Mouse (Mus musculus) liver (tissue): ENCODE results near the gene Ghrhr.

Experiments used
- DNase-seq: peaks from one replicate; pipeline ENCODE4 v3.0.0-alpha.2; 2020; ENCODE audit warnings: mixed read lengths

Ghrhr gene

DNA sequence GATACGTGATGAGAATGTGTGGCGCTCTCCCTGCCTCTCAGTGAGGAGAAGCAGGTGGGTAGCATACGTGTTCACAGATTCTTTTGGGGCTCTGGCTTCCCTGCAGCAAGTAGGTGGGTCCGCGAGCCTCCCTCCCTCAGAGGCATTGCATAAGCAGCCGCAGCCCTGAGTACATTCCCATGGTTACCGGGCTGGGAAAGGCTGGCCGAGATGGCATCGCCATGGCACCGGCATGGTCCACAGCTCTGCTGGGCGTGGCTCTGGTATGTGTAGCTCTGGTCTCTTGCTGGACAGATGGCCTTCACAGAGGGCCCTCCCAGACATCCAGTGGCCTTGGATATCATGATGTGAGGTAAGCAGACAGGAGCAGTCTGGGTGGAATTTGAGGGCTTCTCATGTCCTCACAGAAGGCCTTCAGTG lies 20.5 kb downstream of the Ghrhr start:
- DNase-seq = no peak

DNA sequence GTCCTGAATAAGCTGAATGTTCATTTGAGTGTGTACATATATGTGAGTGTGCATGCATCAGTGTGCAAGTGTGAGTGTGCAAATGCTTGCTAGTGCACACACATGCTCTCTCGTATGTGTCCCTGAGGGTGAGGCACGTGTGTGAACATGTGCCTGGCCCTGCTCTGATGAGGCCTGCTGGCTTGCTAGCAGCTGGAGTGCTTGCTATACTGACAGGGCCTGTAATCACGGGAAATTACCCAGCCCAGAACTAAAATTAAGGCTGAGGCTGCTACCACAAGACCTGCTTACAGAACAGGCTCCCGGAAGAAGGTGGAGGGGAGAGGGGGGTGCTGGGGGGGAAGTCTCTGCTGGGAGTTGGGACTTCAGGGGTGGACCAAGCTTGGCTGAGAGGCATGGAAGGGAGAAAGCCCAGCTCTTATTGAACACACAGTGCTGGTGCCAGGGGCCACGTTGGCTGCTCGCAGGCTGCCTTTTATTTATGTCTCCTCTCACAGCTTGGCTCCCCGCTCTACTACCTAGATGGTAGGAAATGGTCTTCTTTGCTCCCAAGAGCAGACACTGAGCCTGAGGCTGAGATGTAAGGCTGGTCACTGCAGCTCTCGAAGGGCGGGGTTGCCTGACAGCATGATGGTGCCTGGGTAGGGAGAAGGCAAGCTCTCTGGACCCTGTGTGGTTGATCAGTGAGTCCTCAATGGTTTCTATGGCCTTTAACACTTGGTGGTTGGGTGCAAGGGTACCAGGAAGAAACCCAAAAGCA lies 23.0 kb downstream of the Ghrhr start:
- no peak for DNase-seq

DNA sequence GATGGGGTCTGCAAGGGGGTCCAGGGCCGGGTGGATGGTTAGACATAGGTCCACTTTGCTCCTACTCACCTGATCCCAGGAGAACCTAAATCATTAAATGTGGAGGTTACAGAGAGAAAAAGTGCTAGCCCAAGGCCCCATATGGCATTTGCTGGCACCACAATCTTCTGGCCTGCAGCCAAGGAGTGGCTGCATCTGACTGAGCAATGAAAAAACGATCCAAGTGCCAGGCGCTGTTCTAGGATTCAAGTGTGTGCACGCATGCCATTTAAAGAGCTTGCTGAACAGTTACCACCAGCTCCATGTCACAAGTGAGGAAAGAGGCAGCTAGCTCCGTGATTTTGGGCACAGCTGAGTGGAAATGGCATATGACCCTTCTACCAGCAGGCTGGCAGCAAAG lies 23.8 kb downstream of the Ghrhr start:
- DNase-seq = no peak

DNA sequence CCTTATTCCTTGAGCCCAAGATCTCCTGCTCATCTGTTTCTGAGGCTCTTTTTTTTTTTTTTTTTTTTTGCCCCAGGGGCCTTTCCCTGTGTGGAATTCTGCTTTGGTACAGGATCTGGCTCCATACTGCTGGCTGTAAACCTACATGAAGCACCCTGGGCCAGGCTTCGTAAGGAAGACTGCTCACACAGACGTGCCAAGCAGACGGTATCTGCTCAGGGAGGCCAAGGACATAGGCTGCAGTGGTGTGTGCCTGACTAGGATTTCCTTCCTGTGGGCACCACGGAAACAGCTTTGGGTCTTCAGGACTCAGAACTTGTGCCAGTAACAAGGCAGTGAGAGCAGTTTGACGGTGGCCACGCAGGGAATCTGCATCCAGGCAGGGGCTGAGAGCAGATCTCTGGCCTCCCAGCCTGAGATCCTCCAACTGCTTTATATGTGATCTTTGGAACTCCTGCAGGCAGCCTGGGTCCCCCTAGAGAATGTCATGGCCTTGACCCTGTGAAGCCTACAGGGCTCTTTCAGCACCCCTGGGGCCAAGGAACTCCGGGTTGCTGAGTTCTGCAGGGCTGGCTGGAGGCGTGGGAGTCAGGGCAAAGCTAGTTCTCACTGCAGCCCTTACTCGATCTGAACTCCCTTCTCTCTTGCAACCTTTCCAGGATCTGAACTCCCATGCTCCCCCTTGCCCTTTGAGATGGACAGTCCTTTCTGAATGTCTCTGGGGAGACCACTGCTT lies 26.1 kb downstream of the Ghrhr start:
- DNase-seq = no peak

DNA sequence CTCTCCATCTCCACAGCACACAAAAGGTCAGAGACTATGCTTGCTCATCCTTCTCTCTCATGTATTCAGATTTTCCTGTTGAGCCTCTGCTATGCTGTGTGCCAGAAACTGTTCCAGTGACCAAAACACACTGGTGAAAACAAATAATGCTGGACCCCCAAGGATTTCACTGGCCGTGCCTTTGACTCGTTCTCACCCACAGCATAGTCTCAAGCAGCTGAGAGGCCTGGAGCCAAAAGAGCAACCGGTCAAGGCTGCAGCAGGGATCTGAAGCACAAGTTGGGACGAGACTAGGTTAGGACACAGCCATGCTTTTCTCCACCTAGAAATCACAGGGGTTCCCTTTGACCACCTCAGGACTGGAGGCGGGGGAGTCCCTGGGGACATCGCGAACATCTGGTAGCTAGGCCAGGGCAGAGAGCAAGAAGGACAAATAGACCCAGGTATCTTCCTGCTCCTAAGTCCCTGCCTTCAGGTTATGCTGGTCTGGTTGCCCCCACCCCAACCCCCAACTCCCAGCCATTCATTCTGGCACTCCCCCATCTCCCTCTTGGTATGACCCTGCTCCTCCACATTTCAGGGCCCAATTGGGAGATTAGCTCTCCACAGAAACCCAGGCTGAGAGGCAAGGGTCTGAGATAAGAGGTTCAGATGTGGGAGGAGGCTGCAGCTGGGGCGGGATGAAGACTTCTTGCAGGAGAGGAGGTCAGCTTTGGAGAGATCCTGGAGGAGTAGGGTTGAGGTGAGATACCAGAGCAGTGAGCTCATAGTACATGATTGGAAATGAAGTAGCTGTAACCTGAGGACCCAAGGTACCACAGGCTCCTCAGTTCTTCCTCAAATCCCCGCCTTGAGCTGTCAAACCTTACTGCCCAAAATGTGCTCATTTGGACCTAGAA lies 27.6 kb downstream of the Ghrhr start:
- no peak for DNase-seq

DNA sequence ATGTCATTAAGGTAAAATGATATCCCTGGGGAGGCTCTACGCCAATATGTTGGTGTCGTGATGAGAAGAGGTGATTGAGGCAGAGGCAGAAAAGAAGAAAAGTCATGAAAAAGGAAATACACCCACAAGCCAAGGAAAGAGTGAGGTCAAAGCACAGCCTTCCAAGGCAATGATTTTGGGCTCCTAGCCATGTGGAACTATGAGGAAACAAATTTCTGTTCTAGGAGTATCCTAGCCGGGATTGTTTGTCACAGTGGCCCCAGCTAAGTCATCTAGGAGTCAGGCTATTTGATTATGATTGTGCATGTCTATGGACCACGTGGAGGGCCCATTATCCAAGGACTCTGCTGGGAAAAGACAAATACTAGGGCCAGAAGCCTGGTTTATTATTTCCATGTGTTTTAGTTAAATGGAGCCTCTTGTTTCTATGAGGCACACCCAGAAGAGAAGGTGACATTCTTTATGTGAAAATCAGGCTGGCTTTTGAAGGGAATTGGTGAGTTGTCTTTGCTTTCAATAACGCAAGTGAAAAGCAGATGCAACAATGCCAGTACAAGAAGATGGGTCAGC lies 28.4 kb downstream of the Ghrhr start:
- DNase-seq = no peak

DNA sequence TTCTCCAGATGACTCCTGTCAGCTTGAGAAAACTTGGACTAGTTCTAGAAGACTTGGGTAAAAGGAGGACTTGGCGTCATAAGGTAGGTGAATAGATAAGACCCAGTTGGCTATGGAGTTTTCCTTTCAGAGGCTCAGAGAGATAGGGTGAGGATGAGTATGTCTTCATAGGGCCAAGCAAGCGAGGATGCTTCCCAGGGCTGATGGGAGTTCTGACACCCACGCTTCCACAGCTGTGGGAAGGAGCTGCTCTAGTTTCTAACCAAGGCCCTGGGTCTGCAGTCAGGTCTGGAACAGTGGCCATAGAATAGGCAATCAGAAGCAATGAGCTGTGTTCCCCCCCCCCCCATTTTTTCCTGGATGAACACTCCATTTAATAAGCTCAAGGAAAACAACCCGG lies 31.2 kb downstream of the Ghrhr start:
- DNase-seq = peak; percentile 1

DNA sequence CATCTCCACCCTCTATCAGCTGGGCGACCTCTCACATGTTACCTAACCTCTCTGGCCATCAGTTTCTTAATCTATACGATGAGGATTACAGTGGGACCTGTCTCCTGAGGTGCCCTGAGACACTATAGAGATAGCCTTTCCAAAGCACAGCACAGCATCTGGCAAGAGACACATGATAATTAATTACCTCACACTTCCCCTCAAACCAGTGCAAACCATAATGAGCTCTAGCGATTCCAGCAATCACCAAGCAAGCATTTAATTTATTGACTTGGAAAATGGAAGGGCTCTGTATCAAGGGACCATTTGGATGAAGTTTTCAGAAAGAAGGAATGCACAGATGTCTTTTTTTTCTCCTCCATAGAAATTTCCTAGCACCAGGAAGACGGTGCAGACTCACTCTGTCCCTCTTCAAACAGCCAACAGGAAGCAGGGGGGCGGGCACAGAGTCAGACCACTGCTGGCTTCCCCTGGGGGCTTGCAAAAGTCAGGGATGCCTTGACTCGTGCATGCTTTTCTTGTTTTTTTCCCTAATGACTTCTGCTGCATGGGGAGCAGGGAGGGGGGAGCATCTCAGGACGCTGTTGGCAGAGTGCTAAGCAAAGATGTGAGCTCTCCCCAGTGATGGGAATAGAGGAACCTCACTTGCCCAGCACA lies 34.2 kb downstream of the Ghrhr start:
- DNase-seq = peak; percentile 2

DNA sequence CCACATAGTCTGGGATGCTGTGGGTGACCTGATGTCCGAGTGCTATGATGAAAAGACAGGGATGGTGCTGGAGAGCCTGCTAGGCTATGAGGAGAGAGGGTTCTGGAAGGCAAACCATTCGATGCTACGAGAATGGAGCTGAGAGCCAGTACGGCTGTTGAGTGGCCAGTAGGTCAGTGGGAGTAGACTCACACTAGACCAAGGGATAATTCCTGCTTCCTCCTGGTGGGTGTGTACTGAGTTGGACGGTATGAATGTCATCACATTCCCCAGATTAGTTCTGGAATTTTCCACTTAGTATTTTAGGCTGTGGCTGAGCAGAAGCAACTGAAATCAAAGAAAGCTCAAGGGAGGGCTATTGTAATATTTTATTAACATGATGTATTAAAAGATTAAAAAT lies 34.9 kb downstream of the Ghrhr start:
- DNase-seq = peak; percentile 1

DNA sequence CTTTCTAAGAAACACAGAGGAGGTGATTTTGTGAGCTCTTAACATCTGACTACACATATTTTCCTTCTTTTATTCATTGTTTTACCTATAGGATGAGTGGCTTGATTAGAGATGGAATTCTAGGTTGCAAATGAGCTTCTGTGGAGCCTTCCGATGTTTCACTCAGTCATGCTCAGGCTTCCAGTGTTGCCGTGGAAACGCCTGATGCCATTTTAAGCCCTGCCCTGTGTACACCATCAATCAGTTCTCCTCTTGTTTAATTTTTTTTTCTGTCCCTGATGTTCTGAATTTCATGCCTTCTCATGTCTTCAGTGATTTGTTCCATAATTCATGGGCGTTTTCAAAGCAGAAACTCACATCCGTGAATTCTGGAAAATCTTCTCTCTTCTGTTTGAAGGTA lies 40.1 kb downstream of the Ghrhr start:
- peak; percentile 1 for DNase-seq

DNA sequence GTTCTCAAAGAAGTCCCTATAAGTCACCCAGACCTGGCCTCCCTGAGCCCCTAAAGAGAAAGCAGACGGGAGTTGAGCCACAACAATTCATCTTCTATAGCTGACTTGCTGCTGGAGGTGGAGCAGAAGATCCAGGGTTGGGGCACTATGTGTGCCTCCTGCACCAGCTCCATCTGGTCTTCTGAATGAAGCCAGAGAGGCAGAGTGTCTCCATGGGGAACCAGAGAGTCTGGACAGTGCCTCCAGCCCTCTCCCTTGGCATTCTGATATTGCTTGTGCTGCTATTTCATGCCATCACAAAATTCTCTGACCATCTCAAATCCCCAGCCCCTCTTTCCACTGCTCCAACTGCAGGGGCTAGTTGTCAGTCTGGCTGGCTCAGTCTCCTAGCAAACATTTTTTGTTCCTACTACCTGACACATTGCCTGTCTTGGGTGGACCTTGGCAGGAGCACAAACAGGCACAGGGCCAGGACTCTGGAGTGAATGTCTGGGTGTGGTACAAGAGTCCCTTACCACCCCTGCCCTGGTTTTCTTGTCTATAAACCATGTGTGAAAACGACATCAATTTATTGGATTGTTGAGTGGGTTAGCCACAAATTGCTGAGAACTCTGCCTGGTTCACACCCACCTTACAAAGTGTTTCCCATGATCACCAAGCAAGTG lies 42.8 kb downstream of the Ghrhr start:
- DNase-seq = peak; percentile 1

DNA sequence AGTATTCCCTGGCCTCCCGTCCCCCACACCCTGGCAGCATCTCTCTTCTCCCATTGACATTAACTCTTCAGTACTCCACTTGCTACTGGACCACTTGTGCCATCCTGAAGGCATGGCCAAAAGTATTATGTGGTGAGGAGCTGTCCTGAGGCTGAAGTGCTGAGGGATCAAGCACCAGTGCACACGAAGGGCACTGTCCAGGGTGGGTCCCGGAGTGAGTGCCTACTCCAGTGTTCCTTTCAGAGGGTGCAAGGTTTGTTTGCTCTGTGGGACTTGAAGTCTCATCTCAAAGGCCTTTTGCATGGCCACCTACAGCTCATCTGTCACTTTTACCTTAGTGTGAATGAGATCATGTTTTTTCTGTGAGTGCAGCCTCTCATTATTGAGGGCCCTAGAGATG lies 44.3 kb downstream of the Ghrhr start:
- no peak for DNase-seq

DNA sequence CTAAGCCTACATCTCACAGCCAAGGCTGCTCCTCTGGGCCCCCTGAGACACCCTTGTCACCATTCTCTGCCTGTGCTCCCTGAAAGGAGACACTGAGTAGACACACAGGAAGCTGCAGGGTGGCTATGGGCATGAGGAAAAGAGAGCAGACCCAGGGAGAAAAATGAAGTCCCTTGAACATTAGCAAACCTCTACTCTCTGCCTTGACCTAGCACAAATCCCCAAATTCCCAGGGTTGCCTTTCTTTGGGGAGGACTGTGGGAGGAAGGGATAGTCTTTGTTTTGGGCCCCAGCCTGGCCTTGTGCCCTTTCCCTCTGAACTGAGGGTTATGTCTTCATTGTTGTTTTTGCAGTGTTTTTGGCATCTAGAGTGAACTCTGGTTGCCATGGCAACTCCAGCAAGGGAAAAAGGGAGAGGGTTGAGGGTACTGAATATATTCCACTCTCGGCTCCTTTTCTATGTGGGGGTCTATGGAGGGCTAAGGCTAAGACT lies 44.8 kb downstream of the Ghrhr start:
- DNase-seq = no peak

DNA sequence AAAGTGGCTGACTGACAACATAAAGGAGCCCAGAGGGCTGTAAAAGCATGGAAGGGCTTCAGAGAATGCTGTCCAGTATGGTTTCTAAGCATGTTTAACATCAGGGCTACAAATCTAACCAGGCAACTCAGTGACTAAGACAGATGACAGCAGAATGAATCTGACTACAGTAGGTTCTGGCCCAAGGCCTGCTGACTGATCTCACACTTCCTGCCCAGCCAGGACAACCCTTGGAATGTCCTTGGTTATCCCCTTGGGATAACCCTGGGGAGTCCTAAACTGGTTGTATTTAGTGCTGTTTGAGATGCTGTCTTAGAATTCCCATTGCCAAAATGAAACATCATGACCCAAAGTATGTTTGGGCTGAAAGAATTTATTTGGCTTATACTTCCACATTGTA lies 56.0 kb downstream of the Ghrhr start:
- no peak for DNase-seq

DNA sequence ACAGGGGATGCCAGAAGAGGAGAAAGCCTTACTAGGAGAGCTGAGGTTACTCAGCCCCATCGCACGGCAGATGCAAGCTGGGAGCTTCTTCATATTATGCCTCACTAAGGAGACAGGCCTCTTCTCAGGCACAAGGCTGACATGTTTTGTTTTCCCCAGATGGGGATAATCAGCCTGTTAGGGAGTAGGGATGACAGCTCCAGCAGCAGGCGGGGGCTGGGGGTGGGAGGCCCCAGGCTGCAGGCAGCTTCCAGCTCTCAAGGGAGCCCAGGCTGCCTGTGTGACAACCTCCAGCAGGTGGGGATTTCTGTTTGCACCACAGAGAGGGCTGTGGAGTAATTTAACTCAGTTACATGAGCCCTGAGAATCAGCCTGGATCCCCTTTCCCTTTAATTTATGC lies 58.3 kb downstream of the Ghrhr start:
- DNase-seq = peak; percentile 16

DNA sequence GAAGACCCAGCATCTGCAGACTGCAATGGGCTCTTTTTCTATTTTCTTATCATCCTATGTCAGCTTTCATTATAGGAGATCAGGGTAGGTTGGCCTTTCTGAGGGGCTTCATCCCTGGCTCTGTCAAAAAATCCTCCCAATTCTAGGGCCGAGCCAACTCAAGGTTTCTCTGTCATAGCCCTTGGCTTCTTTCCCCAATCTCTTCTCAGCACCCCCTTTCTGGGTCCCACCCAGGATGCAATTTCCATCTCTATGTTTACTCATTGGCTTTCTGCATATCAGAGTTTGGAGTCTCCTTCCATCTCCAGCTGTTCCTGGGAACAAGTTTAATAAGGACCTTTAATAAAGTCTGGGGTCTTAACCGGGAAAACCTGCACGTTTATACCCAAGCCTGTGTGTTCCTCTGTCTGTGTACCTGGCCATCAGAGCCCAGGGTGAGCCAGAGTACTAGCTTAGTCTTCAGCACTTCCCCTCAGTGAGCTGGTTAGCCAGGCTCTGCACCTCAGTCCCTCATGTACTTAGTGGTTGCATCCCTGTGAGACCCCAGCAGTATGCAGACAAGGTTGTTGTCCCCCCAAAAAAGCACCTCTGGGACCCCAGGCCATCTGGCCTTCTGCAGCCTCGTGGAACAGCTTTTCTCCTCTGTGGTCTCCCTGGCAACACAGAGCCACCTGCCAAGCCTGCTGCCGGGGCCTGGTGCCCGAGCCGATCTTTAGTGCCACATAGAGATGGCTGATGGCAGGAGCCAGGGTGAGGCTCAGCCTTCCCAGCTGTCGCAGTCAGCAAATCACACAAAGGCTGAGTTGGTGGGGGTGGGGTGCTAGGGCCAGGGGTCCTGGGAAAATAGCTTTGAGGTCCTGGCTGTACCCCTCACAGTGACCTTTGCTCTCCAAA lies 59.4 kb downstream of the Ghrhr start:
- DNase-seq = no peak

DNA sequence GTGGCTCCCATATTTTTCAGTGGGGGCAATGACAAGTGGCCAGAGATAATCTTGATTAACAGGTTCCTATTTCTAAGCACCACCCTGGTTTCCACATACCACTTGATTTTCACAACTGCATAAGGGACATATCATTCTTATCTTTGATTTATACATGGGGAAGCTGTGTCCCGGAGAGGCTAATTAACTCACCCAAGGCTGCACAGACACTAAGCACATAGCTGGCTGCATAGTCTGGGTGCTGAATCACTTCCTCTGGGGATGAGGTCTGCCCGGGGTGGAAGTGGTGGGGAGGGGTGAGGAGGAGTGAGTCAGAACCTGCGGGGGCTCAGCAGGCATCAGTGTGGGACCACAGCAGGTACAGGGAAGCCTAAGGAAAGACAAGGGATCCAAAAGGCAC lies 61.8 kb downstream of the Ghrhr start:
- no peak for DNase-seq
